Mouse (Mus musculus) intestine, postnatal 0 days (tissue): ENCODE data around the gene Fosb. TPM values are rescaled to one million over a fixed set of nuclear protein-coding genes. Genes with fewer than 3 reads are reported as not detected.
A peak's percentile ranks its signal among the peaks of the same experiment; 100 is the strongest.

ENCODE experiments used
- ATAC-seq: fragments of 200-750 bp; cut with Nextera tagmentation; 2 replicates; pipeline ENCODE4 v1.8.0; 2017; ENCODE audit warnings: mild to moderate bottlenecking, moderate TSS enrichment, moderate library complexity
- H3K27ac ChIP-seq: fragments of 300-500 bp; sonication (generic); 2 replicates; pipeline ENCODE4 v1.5.1; 2014; ENCODE audit warnings: mild to moderate bottlenecking, low read depth, low read length, moderate library complexity
- H3K27me3 ChIP-seq: fragments of 300-500 bp; sonication (generic); replicated peaks from 2 replicates; pipeline ENCODE4 v1.6.1; 2014; ENCODE audit warnings: low read length, mixed read lengths; ENCODE audit not compliant: control insufficient read depth, insufficient read depth
- H3K36me3 ChIP-seq: fragments of 300-500 bp; sonication (generic); 2 replicates; pipeline ENCODE4 v1.6.1; 2014; ENCODE audit warnings: mild to moderate bottlenecking, moderate library complexity; ENCODE audit not compliant: control insufficient read depth, insufficient read depth
- H3K4me1 ChIP-seq: fragments of 300-500 bp; sonication (generic); replicated peaks from 2 replicates; pipeline ENCODE4 v1.6.1; 2014; ENCODE audit warnings: antibody characterized with exemption, low read length, mixed read lengths; ENCODE audit not compliant: control insufficient read depth, insufficient read depth
- H3K4me2 ChIP-seq: fragments of 300-500 bp; sonication (generic); replicated peaks from 2 replicates; pipeline ENCODE4 v1.6.1; 2014; ENCODE audit warnings: low read depth, mild to moderate bottlenecking, moderate library complexity
- H3K4me3 ChIP-seq: fragments of 300-500 bp; sonication (generic); 2 replicates; pipeline ENCODE4 v1.5.1; 2014; ENCODE audit warnings: low read depth, low read length
- H3K9ac ChIP-seq: fragments of 300-500 bp; sonication (generic); 2 replicates; pipeline ENCODE4 v1.6.1; 2014; ENCODE audit warnings: mild to moderate bottlenecking, low read depth, low read length
- H3K9me3 ChIP-seq: fragments of 300-500 bp; sonication (generic); 2 replicates; pipeline ENCODE4 v1.6.1; 2016; ENCODE audit warnings: mixed run types; ENCODE audit not compliant: control insufficient read depth
- CTCF ChIP-seq: sonication (generic); IDR thresholded peaks from 2 replicates; pipeline ENCODE4 v1.5.1; 2016; ENCODE audit warnings: low read depth, mild to moderate bottlenecking, control low read depth, antibody characterized with exemption, moderate library complexity
- WGBS: fragments of 180-500 bp; shearing (Covaris S2); extraction: QIAGEN DNeasy Blood & Tissue Kit; methylation state at CpG from one replicate; pipeline ENCODE4 v1.1.7; 2014; 5-methylcytosine and 5-hydroxymethylcytosine counted together
- polyA plus RNA-seq: library from polyadenylated mRNA; unstranded; fragments of >200 nt; fragmentation: Nextera tagmentation; extraction: Ambion mirVana; gene quantifications from 2 replicates; pipeline ENCODE4 v1.2.1, GENCODE M21; 2015

Fosb gene
- polyA plus RNA-seq, 1 experiment from 2014 or later, result 0.12 TPM

- TF ChIP-seq CTCF, result no peak
- H3K9me3 ChIP-seq, result no peaks in the 10 kb centered on the region
- no peak for ATAC-seq
- H3K27ac ChIP-seq, result no peak overlapping the region
- WGBS, result 37% methylated on average over 7 of the region's 7 CpGs
- no peak overlapping the region for H3K9ac ChIP-seq
- no peaks in the 10 kb centered on the region for H3K4me1 ChIP-seq
- no peaks in the 10 kb centered on the region for H3K36me3 ChIP-seq
- H3K4me2 ChIP-seq, result peak overlapping the region; percentile 79
- peak overlapping the region; percentile 45; the same call in 1 of the 2 replicates for H3K4me3 ChIP-seq
- H3K27me3 ChIP-seq, result 0 out of 2 replicates have a peak, but pooled peaks cover 14% of the 10 kb centered on the region
Observed at GRCm38 (mm10) chr7:19320637-19321036, 10.8 kb upstream of the Fosb start.

- no peaks in the 10 kb centered on the region for H3K4me1 ChIP-seq
- H3K4me2 ChIP-seq, result peak overlapping the region; percentile 79
- TF ChIP-seq CTCF, result no peak
- H3K9me3 ChIP-seq, result no peaks in the 10 kb centered on the region
- under 1% methylated on average over 41 of the region's 41 CpGs for WGBS
- no peak overlapping the region for H3K9ac ChIP-seq
- peak overlapping the region; percentile 45 for H3K4me3 ChIP-seq
- peak; percentile 93 for ATAC-seq
- H3K27ac ChIP-seq, result no peak overlapping the region
- H3K27me3 ChIP-seq, result 0 out of 2 replicates have a peak, but pooled peaks cover 14% of the 10 kb centered on the region
- H3K36me3 ChIP-seq, result no peaks in the 10 kb centered on the region
Observed at GRCm38 (mm10) chr7:19319906-19320305, 10.1 kb upstream of the Fosb start.

- TF ChIP-seq CTCF, result no peak
- 17% methylated on average over 9 of the region's 9 CpGs for WGBS
- Histone ChIP-seq H3K27me3 (0 out of 2 replicates have a peak, but pooled peaks cover 14% of the 10 kb centered on the region), H3K27ac (no peak overlapping the region), H3K36me3 (no peaks in the 10 kb centered on the region), H3K4me2 (peak overlapping the region; percentile 79), H3K4me1 (no peaks in the 10 kb centered on the region), H3K4me3 (peak overlapping the region; percentile 45), H3K9ac (no peak overlapping the region), H3K9me3 (no peaks in the 10 kb centered on the region)
- peak; percentile 52 for ATAC-seq
Observed at GRCm38 (mm10) chr7:19319458-19319857, 9.6 kb upstream of the Fosb start.

- no peak for ATAC-seq
- 0 out of 2 replicates have a peak, but pooled peaks cover 20% of the 10 kb centered on the region for H3K27me3 ChIP-seq
- no peak overlapping the region for H3K27ac ChIP-seq
- H3K9me3 ChIP-seq, result no peaks in the 10 kb centered on the region
- 72% methylated on average over 7 of the region's 7 CpGs for WGBS
- H3K4me3 ChIP-seq, result no peak overlapping the region
- TF ChIP-seq CTCF, result no peak
- H3K36me3 ChIP-seq, result no peaks in the 10 kb centered on the region
- H3K4me1 ChIP-seq, result no peaks in the 10 kb centered on the region
- no peak overlapping the region for H3K9ac ChIP-seq
- H3K4me2 ChIP-seq, result no peak overlapping the region
Observed at GRCm38 (mm10) chr7:19318676-19319075, 8.8 kb upstream of the Fosb start.

GRCm38 (mm10) chr7:19318201-19318600 is 8.3 kb upstream of the Fosb start:
- no peak for ATAC-seq
- H3K4me1 ChIP-seq, result no peaks in the 10 kb centered on the region
- no peak for TF ChIP-seq CTCF
- no peak overlapping the region for H3K4me2 ChIP-seq
- 75% methylated on average over 2 of the region's 2 CpGs for WGBS
- 0 out of 2 replicates have a peak, but pooled peaks cover 20% of the 10 kb centered on the region for H3K27me3 ChIP-seq
- H3K27ac ChIP-seq, result no peak overlapping the region
- H3K36me3 ChIP-seq, result no peaks in the 10 kb centered on the region
- no peaks in the 10 kb centered on the region for H3K9me3 ChIP-seq
- H3K4me3 ChIP-seq, result no peak overlapping the region
- H3K9ac ChIP-seq, result no peak overlapping the region

GRCm38 (mm10) chr7:19316451-19317161 is 6.8 kb upstream of the Fosb start:
- H3K27ac ChIP-seq, result no peak overlapping the region
- no peaks in the 10 kb centered on the region for H3K9me3 ChIP-seq
- WGBS, result 49% methylated on average over 14 of the region's 14 CpGs
- H3K27me3 ChIP-seq, result 0 out of 2 replicates have a peak, but pooled peaks cover 13% of the 10 kb centered on the region
- no peaks in the 10 kb centered on the region for H3K36me3 ChIP-seq
- H3K4me2 ChIP-seq, result no peak overlapping the region
- no peak for ATAC-seq
- no peaks in the 10 kb centered on the region for H3K4me1 ChIP-seq
- TF ChIP-seq CTCF, result no peak
- H3K9ac ChIP-seq, result no peak overlapping the region
- H3K4me3 ChIP-seq, result no peak overlapping the region
